Mouse (Mus musculus) erythroblast, embryonic 14.5 days (primary cell): Measurements from ENCODE around the gene Gmds. TPM values are rescaled to one million over a fixed set of nuclear protein-coding genes. Genes with fewer than 3 reads are reported as not detected.

Source experiments
- H3K27me3 ChIP-seq: 2 replicates; pipeline ENCODE4 v1.6.1; 2012; ENCODE audit warnings: inconsistent platforms; ENCODE audit not compliant: control insufficient read depth
- H3K36me3 ChIP-seq: 2 replicates; pipeline ENCODE4 v1.6.1; 2012; ENCODE audit warnings: mild to moderate bottlenecking, inconsistent platforms; ENCODE audit not compliant: control insufficient read depth
- H3K4me1 ChIP-seq: 2 replicates; pipeline ENCODE4 v1.6.1; 2012; ENCODE audit warnings: inconsistent platforms; ENCODE audit not compliant: control insufficient read depth
- H3K4me3 ChIP-seq: replicated peaks from 2 replicates; pipeline ENCODE3; 2012; ENCODE audit warnings: moderate library complexity, mild to moderate bottlenecking, inconsistent platforms
- H3K9me3 ChIP-seq: 2 replicates; pipeline ENCODE4 v1.6.1; 2012; ENCODE audit warnings: low read length, inconsistent platforms, mixed read lengths; ENCODE audit not compliant: control insufficient read depth
- GATA1 ChIP-seq: IDR thresholded peaks from 2 replicates; pipeline ENCODE4 v1.6.1; 2012; ENCODE audit warnings: low read length, inconsistent platforms, mixed read lengths
- TAL1 ChIP-seq: IDR thresholded peaks from 3 replicates; pipeline ENCODE4 v1.6.1; 2012; ENCODE audit warnings: low read length, inconsistent platforms, mixed read lengths
- polyA plus RNA-seq: library from polyadenylated mRNA; stranded (reverse); fragments of >175 nt; gene quantifications from 2 replicates; pipeline ENCODE4 v1.2.3, GENCODE M21; 2012

The Gmds gene
- polyA plus RNA-seq, 1 experiment: 1.2 TPM

GRCm38 (mm10) chr13:31827160-31827559 lies 511.4 kb downstream of the Gmds start:
- Histone ChIP-seq H3K36me3 (no peaks in the 10 kb centered on the region), H3K27me3 (peaks cover 8% of the 10 kb centered on the region), H3K4me1 (no peaks in the 10 kb centered on the region), H3K4me3 (no peak overlapping the region), H3K9me3 (no peaks in the 10 kb centered on the region)
- TF ChIP-seq TAL1 (no peak), GATA1 (no peak)

DNA sequence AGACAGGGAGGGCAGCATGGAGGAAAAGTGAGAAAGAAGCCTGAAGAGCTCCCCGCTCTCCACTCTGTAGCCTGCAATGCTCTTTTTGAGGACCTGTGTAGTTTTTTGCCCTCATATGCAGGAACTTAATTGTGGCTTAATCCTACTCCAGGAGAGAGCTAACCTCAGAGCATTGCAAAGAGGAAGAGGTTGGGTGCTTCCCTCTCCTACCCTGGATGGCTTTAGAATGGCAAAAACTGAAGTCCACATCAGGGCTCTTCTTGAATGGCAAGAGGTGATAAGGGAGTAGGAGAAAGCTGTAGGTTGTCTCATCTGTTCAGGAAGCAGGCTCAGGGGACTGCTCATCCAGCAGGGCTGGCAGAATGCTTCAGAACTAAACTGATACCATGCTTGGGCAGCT lies 513.4 kb downstream of the Gmds start:
- no peaks in the 10 kb centered on the region for H3K9me3 ChIP-seq
- TF ChIP-seq TAL1 (no peak), GATA1 (no peak)
- no peaks in the 10 kb centered on the region for H3K36me3 ChIP-seq
- peaks cover 22% of the 10 kb centered on the region for H3K27me3 ChIP-seq
- no peaks in the 10 kb centered on the region for H3K4me1 ChIP-seq
- H3K4me3 ChIP-seq: no peak overlapping the region

GRCm38 (mm10) chr13:31823316-31823715 lies 515.2 kb downstream of the Gmds start:
- Histone ChIP-seq H3K9me3 (no peaks in the 10 kb centered on the region), H3K4me3 (no peak overlapping the region), H3K4me1 (no peaks in the 10 kb centered on the region), H3K27me3 (peaks cover 29% of the 10 kb centered on the region), H3K36me3 (no peaks in the 10 kb centered on the region)
- no peak for TF ChIP-seq TAL1
- no peak for TF ChIP-seq GATA1

DNA sequence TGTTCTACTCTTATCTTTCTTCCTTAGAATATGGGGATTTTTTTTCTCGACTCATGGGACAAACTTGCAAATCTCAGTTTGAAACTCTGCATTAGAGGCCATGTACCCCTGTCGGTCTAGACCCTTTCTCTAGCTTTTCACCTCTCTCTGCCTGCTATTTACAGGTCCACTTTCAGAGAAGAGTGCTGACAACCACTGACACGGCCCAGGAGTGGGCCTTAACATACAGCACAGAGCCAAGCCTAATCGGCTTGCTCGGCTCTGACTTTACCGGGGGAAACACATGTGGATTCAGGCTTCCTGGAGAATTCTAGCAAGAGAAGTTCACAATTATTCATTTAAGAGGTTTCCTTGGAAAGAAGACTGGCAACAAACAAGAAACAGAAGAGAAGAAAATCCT lies 517.5 kb downstream of the Gmds start:
- peaks cover 36% of the 10 kb centered on the region for H3K27me3 ChIP-seq
- no peak overlapping the region for H3K4me3 ChIP-seq
- H3K9me3 ChIP-seq: no peaks in the 10 kb centered on the region
- no peaks in the 10 kb centered on the region for H3K4me1 ChIP-seq
- TF ChIP-seq GATA1 (no peak), TAL1 (no peak)
- H3K36me3 ChIP-seq: no peaks in the 10 kb centered on the region

DNA sequence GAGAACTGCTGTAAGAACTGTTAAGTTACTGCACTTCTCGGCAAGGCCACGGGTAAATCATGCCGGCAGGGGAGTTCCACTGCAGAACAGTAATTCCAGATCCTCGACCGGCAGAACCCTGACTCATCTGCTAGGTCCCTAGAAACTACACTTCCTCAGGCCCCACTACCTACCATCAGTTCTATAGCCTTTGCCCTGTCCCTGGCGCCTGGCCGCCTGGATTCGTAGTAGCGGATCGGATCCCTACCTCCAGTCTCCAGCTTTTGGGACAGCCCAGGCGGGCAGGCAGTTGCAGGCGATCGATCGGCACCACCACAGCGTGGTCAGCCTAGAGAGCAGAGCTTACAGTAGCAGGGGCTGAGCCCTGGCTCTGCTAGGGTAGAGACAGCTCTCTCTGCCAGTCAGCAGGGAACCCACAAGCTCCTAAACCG lies 517.9 kb downstream of the Gmds start:
- Histone ChIP-seq H3K9me3 (no peaks in the 10 kb centered on the region), H3K4me3 (no peak overlapping the region), H3K27me3 (peaks cover 41% of the 10 kb centered on the region), H3K36me3 (no peaks in the 10 kb centered on the region), H3K4me1 (no peaks in the 10 kb centered on the region)
- TF ChIP-seq TAL1 (no peak), GATA1 (no peak)

DNA sequence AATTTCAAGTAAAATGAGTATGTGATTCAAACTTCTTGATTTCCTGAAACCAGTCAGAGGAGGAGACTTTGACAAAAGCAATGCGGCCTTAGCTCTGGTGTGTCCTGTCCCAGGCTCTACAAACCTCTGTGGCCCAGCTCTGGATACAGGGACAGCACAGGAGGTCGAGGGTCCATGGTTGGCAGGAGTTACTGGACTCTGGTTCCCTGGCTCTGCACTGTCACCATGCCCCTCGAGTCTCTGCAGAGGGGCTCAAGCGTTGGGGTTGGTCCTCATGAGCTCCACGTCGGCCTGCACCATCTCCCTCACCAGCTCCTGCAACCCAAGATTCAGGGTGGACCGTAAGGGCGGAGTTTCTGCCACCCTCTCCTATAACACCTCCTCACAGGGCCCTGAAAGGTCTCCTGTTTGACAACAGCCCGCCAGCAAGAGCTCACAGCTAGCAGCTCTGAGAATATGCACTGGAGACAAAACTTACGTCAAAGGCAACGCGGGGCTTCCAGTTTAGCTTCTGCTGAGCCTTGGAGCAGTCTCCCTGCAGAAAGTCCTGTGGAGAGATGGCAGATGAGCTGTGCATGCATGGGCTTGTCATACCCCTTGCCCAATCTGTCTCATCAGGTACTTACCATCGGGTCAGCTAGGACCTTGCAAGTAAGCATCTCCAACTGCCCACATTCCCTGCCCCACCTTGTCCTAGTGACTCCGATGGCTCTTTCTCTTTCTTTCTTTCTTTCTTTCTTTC lies 518.7 kb downstream of the Gmds start:
- no peak for TF ChIP-seq TAL1
- no peak for TF ChIP-seq GATA1

GRCm38 (mm10) chr13:31818337-31818736 lies 520.2 kb downstream of the Gmds start:
- Histone ChIP-seq H3K36me3 (no peaks in the 10 kb centered on the region), H3K27me3 (peaks cover 61% of the 10 kb centered on the region), H3K9me3 (no peaks in the 10 kb centered on the region), H3K4me3 (no peak overlapping the region), H3K4me1 (no peaks in the 10 kb centered on the region)
- TF ChIP-seq GATA1 (no peak), TAL1 (no peak)

More for the DNA sequence above, 518.7 kb downstream of the Gmds start:
- Histone ChIP-seq H3K4me1 (no peaks in the 10 kb centered on the region), H3K4me3 (no peak overlapping the region), H3K36me3 (no peaks in the 10 kb centered on the region), H3K9me3 (no peaks in the 10 kb centered on the region), H3K27me3 (peaks cover 48% of the 10 kb centered on the region)

GRCm38 (mm10) chr13:31815383-31816003 lies 523.0 kb downstream of the Gmds start:
- H3K36me3 ChIP-seq: no peaks in the 10 kb centered on the region
- H3K27me3 ChIP-seq: peaks cover 70% of the 10 kb centered on the region
- H3K9me3 ChIP-seq: peaks cover 2% of the 10 kb centered on the region; the same call in 1 of the 2 replicates
- no peak overlapping the region for H3K4me3 ChIP-seq
- no peaks in the 10 kb centered on the region for H3K4me1 ChIP-seq
- no peak for TF ChIP-seq TAL1
- no peak for TF ChIP-seq GATA1

DNA sequence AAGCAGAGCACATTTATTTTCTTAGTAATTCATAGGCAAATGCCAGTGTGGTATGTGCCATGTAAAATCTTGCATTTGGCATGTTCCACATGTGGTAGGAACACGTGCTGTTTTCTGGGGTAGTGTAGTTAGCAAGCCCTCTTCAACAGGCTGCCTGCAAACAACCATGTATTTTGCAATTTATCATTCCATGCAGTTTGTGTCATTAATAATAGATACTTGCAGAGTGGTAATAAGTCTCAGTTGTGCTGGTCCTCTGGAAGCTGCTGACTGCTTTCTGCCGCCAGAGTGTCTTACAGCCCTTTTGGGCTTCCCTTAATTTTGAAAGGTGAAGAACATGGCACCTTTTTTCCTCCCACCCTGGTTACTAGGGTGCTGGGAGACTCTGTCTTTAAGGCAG lies 525.8 kb downstream of the Gmds start:
- no peak for TF ChIP-seq GATA1
- TF ChIP-seq TAL1: no peak
- peaks cover 3% of the 10 kb centered on the region for H3K4me1 ChIP-seq
- H3K27me3 ChIP-seq: peaks cover 85% of the 10 kb centered on the region
- no peak overlapping the region for H3K4me3 ChIP-seq
- peaks cover 8% of the 10 kb centered on the region for H3K9me3 ChIP-seq
- H3K36me3 ChIP-seq: no peaks in the 10 kb centered on the region
